Mouse (Mus musculus) cerebellum, adult 2 months (tissue): ENCODE measurements around the gene 1700113H08Rik. TPM values are rescaled to one million over a fixed set of nuclear protein-coding genes. Genes with fewer than 3 reads are reported as not detected.

Source experiments
- DNase-seq, 2 experiments: peaks; one replicate each; pipeline ENCODE4 v3.0.0; 2021
- H3K27ac ChIP-seq: fragments of 200-500 bp; 2 replicates; pipeline ENCODE4 v1.5.1; 2012; ENCODE audit warnings: low read length, control low read depth, inconsistent platforms; ENCODE audit not compliant: insufficient read depth
- H3K27me3 ChIP-seq: fragments of 200-500 bp; 2 replicates; pipeline ENCODE4 v1.6.1; 2012; ENCODE audit warnings: inconsistent platforms, mild to moderate bottlenecking, low read length, moderate library complexity; ENCODE audit not compliant: control insufficient read depth, insufficient read depth
- H3K4me1 ChIP-seq: fragments of 200-500 bp; 2 replicates; pipeline ENCODE4 v1.6.1; 2011; ENCODE audit warnings: low read length; ENCODE audit not compliant: control insufficient read depth, insufficient read depth
- H3K4me3 ChIP-seq: fragments of 200-500 bp; replicated peaks from 2 replicates; pipeline ENCODE3; 2011; ENCODE audit warnings: mild to moderate bottlenecking, low read depth, low read length, control low read depth; ENCODE audit not compliant: insufficient read depth
- CTCF ChIP-seq: fragments of 200-500 bp; IDR thresholded peaks from 2 replicates; pipeline ENCODE4 v1.5.1; 2011; ENCODE audit warnings: low read depth, mild to moderate bottlenecking, control low read depth, low read length, moderate library complexity, borderline replicate concordance; ENCODE audit not compliant: insufficient read depth
- POLR2A ChIP-seq: fragments of 200-500 bp; IDR thresholded peaks from 2 replicates; pipeline ENCODE4 v1.6.1; 2011; ENCODE audit warnings: low read length, control low read depth, borderline replicate concordance; ENCODE audit not compliant: insufficient read depth
- WGBS: fragments of 180-500 bp; shearing (Covaris S2); methylation state at CpG from one replicate; pipeline ENCODE4 v1.1.7; 2018; 5-methylcytosine and 5-hydroxymethylcytosine counted together
- polyA plus RNA-seq: library from polyadenylated mRNA; depleted of rRNA; stranded (reverse); fragments of >200 nt; gene quantifications from 2 replicates; pipeline ENCODE4 v1.2.3, GENCODE M21; 2012

The 1700113H08Rik gene
- polyA plus RNA-seq, 1 experiment, result not detected

GRCm38 (mm10) chr10:87084236-87084635 is 26.4 kb downstream of the 1700113H08Rik start:
- Histone ChIP-seq H3K27me3 (no peaks in the 10 kb centered on the region), H3K27ac (no peak overlapping the region), H3K4me3 (no peak overlapping the region), H3K4me1 (no peaks in the 10 kb centered on the region)
- DNase-seq, result no peak
- 90% methylated on average over 6 of the region's 6 CpGs for WGBS
- TF ChIP-seq POLR2A, result no peak
- TF ChIP-seq CTCF, result no peak

DNA sequence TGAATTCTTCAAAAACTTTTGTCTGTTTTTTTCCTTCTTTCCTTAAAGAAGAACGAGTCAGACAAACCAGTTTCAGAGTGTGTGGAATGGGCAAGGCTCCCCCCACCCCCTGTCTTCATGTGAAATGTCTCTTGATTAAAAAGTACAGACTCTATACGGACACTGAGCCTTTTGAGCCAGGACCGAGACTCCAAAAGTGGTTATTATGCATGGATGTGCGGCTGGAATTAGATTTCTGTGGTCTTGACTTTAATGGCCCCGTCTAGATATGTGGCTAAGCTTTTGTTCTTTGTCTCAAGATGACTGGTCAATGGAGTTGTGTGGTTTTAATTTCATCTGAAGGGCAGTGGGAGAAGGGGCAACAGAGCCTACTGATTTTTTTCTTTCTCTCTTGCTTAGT is 29.8 kb downstream of the 1700113H08Rik start:
- Histone ChIP-seq H3K27ac (no peak overlapping the region), H3K4me3 (no peak overlapping the region), H3K27me3 (no peaks in the 10 kb centered on the region), H3K4me1 (no peaks in the 10 kb centered on the region)
- TF ChIP-seq CTCF, result no peak
- TF ChIP-seq POLR2A, result no peak
- DNase-seq, result no peak
- WGBS, result 55% methylated on average over 5 of the region's 5 CpGs

DNA sequence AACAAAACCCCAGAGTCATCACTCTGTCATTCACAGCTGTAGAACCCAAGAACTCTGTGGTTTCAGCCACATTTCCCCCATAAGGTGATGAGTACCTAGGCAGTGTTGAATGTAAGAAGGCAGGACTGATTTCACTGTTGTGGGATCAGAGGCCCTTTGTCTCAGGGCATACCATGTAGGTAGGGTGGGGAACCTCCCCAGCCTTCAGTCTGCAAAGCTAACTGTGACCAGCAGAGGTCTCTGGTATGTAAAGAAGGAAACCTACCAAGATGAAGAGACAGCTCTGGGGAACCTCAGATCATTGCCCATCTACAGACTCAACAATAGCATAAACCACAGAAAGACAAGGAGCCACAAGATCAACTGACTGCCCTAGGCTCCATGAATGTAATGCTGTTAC is 36.4 kb downstream of the 1700113H08Rik start:
- Histone ChIP-seq H3K4me1 (no peaks in the 10 kb centered on the region), H3K27me3 (no peaks in the 10 kb centered on the region), H3K4me3 (no peak overlapping the region), H3K27ac (no peak overlapping the region)
- DNase-seq, result peak in 1 of 2 experiments; percentile 2
- TF ChIP-seq POLR2A (no peak), CTCF (no peak)

GRCm38 (mm10) chr10:87098722-87099121 is 40.9 kb downstream of the 1700113H08Rik start:
- no peak overlapping the region for H3K27ac ChIP-seq
- H3K4me1 ChIP-seq, result no peaks in the 10 kb centered on the region
- H3K27me3 ChIP-seq, result no peaks in the 10 kb centered on the region
- H3K4me3 ChIP-seq, result no peak overlapping the region
- TF ChIP-seq CTCF (no peak), POLR2A (no peak)
- DNase-seq, result no peak
- 63% methylated on average over 6 of the region's 6 CpGs for WGBS

DNA sequence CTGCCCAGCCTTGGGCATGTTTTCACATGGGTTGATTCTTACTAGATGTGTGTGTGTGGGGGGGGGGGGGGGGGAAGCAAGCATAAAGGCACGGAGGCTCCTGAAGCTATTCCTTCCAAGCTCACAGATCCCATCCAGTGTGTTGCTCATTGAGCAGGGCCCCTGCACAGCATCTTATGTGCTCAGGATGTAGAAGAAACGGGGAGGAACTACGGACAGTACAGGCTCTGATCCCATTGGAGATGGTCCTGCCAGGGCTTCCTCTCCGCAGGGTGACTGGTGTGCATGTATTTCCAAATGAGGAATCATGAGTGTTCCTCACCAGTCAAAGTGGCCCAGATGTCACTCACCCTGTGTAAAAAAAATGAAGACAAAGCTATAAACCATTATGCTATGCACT is 42.8 kb downstream of the 1700113H08Rik start:
- no peaks in the 10 kb centered on the region for H3K27me3 ChIP-seq
- no peak overlapping the region for H3K27ac ChIP-seq
- no peak for DNase-seq
- no peak for TF ChIP-seq POLR2A
- no peak for TF ChIP-seq CTCF
- WGBS, result 51% methylated on average over 4 of the region's 4 CpGs
- no peaks in the 10 kb centered on the region for H3K4me1 ChIP-seq
- no peak overlapping the region for H3K4me3 ChIP-seq

DNA sequence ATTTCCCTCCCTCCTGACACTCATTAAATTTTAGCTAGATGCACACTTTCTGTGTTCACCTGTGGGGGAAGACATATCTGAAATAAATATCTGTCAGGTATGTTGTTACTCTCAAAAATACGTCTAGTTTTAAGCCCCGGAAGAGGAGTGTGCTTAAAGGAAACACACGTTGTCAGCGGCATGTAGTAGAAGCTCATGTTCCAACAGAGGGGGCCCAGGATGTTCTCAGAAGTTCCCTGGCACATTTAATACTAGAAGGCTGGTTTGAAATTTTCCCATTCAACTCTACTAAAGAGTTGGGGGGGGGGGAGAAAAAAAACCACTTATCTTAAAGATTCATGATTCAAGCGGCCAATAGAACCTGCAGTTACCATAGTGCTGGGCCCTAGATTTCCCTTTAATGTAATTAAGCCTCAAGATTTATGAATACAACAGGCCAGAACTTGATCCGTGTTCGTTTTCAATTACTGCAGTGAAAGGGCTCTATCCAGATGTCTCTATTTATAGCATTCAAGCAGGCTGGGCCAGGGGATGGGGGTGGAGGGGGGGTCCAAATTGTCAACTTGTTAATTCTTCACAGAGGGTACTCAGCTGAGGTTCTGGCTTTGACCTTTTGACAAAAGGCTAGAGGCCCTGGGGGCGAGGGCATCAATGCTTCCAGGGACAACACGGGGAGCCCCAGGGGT is 43.6 kb downstream of the 1700113H08Rik start:
- Histone ChIP-seq H3K4me3 (no peak overlapping the region), H3K27ac (no peak overlapping the region), H3K4me1 (no peaks in the 10 kb centered on the region), H3K27me3 (no peaks in the 10 kb centered on the region)
- DNase-seq, result no peak
- TF ChIP-seq POLR2A (no peak), CTCF (no peak)
- WGBS, result 51% methylated on average over 9 of the region's 9 CpGs

- WGBS, result 37% methylated on average over 3 of the region's 3 CpGs
- TF ChIP-seq POLR2A (no peak), CTCF (no peak)
- no peak overlapping the region for H3K4me3 ChIP-seq
- H3K27ac ChIP-seq, result no peak overlapping the region
- no peak for DNase-seq
- H3K4me1 ChIP-seq, result no peaks in the 10 kb centered on the region
- no peaks in the 10 kb centered on the region for H3K27me3 ChIP-seq
Measured at GRCm38 (mm10) chr10:87101951-87102320, 44.1 kb downstream of the 1700113H08Rik start.

GRCm38 (mm10) chr10:87102455-87102854 is 44.6 kb downstream of the 1700113H08Rik start:
- DNase-seq, result no peak
- no peak overlapping the region for H3K27ac ChIP-seq
- 41% methylated on average over 13 of the region's 13 CpGs for whole genome bisulfite sequencing
- H3K27me3 ChIP-seq, result no peaks in the 10 kb centered on the region
- TF ChIP-seq POLR2A (no peak), CTCF (no peak)
- H3K4me1 ChIP-seq, result no peaks in the 10 kb centered on the region
- H3K4me3 ChIP-seq, result no peak overlapping the region

DNA sequence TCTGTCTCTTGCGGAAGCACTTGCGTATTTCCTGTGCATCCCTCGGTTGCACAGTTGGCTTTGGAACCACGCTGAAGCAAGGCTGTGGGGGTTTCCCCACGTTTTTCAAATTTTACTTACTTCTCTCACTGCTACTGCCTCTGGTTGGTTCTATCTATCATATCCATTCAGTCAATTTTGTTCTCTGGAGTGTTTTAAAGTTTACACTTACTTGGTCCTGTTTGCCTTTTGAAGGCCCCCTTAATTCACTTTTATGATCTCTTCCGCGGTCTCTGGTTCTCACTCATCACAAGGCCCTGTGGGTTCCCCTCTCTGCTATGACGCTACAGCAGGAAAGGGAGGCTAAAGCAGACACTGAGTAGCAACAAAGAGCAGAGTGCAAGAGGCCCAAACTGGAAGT is 45.4 kb downstream of the 1700113H08Rik start:
- Histone ChIP-seq H3K4me1 (no peaks in the 10 kb centered on the region), H3K27ac (no peak overlapping the region), H3K27me3 (no peaks in the 10 kb centered on the region), H3K4me3 (no peak overlapping the region)
- 67% methylated on average over 8 of the region's 8 CpGs for WGBS
- no peak for TF ChIP-seq CTCF
- TF ChIP-seq POLR2A, result no peak
- DNase-seq, result no peak
